Mouse (Mus musculus) liver, embryonic 13.5 days (tissue): ENCODE data around the gene Fgfr2. TPM values are rescaled to one million over a fixed set of nuclear protein-coding genes. Genes with fewer than 3 reads are reported as not detected.

ENCODE experiments used
- ATAC-seq: fragments of 200-750 bp; cut with Nextera tagmentation; 2 replicates; pipeline ENCODE4 v1.8.0; 2017; ENCODE audit warnings: low read depth, mild to moderate bottlenecking, moderate number of reproducible peaks, moderate library complexity
- DNase-seq: peaks from one replicate; pipeline ENCODE4 v3.0.0; 2022
- H3K27ac ChIP-seq: fragments of 300-500 bp; sonication (generic); 2 replicates; pipeline ENCODE4 v1.5.1; 2015; ENCODE audit warnings: moderate library complexity, mild to moderate bottlenecking, inconsistent platforms
- H3K27me3 ChIP-seq: fragments of 300-500 bp; sonication (generic); 2 replicates; pipeline ENCODE4 v1.6.1; 2015; ENCODE audit warnings: mild to moderate bottlenecking, inconsistent platforms
- H3K36me3 ChIP-seq: fragments of 300-500 bp; sonication (generic); 2 replicates; pipeline ENCODE4 v1.6.1; 2015; ENCODE audit warnings: mild to moderate bottlenecking, inconsistent platforms
- H3K4me1 ChIP-seq: fragments of 300-500 bp; sonication (generic); replicated peaks from 2 replicates; pipeline ENCODE4 v1.6.1; 2015; ENCODE audit warnings: inconsistent platforms
- H3K4me2 ChIP-seq: fragments of 300-500 bp; sonication (generic); 2 replicates; pipeline ENCODE4 v1.6.1; 2015; ENCODE audit warnings: inconsistent platforms, mild to moderate bottlenecking, moderate library complexity
- H3K4me3 ChIP-seq: fragments of 300-500 bp; sonication (generic); replicated peaks from 2 replicates; pipeline ENCODE4 v1.5.1; 2015; ENCODE audit warnings: mild to moderate bottlenecking, inconsistent platforms
- H3K9ac ChIP-seq: fragments of 300-500 bp; sonication (generic); 2 replicates; pipeline ENCODE4 v1.6.1; 2015; ENCODE audit warnings: mild to moderate bottlenecking, inconsistent platforms
- H3K9me3 ChIP-seq: fragments of 300-500 bp; sonication (generic); replicated peaks from 2 replicates; pipeline ENCODE4 v1.6.1; 2016; ENCODE audit warnings: inconsistent platforms
- WGBS: fragments of 180-500 bp; shearing (Covaris S2); methylation state at CpG from one replicate; pipeline ENCODE4 v1.1.7; 2015; ENCODE audit not compliant: insufficient replicate concordance; 5-methylcytosine and 5-hydroxymethylcytosine counted together
- polyA plus RNA-seq: library from polyadenylated mRNA; unstranded; fragments of >200 nt; fragmentation: Nextera tagmentation; extraction: Ambion mirVana; gene quantifications from 2 replicates; pipeline ENCODE4 v1.2.1, GENCODE M21; 2015

Fgfr2 gene
- polyA plus RNA-seq, 1 experiment from 2014 or later, result 8.9 TPM

DNA sequence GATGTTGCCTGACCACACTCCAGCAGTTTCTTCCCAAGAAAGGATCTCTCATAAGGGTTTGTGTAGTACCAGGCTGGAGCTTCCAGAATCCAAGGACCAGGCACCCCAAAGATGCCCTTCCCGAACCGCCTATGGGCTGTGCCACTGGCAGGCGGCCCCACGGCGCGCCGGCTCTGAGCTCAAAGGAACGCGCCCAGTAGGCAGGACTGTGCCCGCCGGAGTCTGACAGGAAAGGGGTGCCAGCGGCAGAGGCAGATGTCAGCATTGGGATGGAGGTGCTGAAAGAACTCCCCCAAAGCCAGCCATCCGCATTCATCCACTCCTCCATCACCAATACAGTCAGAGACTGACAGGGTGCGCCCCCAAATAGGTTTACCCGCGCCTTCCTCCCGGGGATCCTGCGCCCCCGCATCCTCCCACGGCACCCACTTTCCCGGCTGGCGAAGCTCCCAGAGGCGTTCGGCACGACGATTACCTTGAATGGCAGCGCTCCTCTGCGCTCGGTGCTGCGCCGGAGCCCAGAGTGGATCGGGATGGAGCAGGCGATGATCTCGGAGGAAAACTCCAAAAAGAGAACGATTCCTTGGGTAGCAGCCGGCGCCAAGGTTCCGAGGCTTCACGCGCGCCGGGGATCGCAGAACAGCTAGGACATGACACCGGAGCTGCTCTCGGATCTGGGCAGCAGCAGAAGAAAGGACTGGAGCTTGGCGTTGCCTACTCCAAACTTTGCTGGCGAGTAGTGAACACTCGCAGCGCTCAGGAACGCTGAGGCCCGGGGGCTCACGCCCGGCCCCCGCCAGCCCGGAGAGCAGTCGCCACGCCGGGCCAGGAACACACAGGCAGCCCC, 2857.6 kb downstream of the Fgfr2 start:
- H3K4me3 ChIP-seq, result peak overlapping the region; percentile 60
- no peak for DNase-seq
- H3K9ac ChIP-seq, result peak overlapping the region; percentile 59
- H3K4me1 ChIP-seq, result no peaks in the 10 kb centered on the region
- H3K36me3 ChIP-seq, result no peaks in the 10 kb centered on the region
- 2% methylated on average over 57 of the region's 58 CpGs for WGBS
- H3K4me2 ChIP-seq, result peak overlapping the region; percentile 53
- H3K27me3 ChIP-seq, result peaks cover 73% of the 10 kb centered on the region
- no peaks in the 10 kb centered on the region for H3K9me3 ChIP-seq
- ATAC-seq, result peak; percentile 10
- H3K27ac ChIP-seq, result no peak overlapping the region; the same call in 1 of the 2 replicates

DNA sequence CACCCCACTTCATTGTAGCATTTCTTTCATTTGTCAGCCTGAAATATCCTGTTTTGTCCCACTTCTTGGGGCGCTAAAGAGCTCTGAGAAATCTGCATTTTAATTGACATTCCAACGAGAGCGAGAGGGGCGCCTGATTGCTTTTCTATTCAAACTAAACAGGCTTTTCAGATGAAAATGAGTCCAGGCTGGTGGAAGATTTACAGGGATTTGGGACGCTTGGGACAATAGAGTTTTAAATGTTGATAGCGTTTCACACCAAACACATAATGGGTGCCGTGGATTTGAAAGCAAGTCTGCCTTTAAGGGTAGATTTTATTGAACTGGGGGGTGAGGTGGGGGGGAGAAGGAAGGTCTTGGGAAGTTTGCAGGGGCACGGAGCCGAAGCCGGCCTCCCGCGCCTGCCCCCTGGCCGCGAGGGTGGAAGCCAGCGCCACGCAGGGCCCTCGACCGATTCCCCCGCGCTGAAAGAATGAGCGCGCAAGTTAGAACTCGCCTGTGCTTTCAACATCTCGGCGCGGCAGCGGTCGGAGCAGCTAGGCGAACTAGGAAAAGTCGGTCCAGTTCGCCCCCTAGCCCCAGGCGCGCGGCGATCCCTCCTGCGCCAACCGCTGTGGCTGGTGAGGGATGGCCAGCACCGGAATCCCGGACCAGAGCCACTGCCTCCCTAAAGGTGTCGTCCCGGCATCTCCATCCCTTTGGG, 2858.4 kb downstream of the Fgfr2 start:
- H3K36me3 ChIP-seq, result no peaks in the 10 kb centered on the region
- H3K9me3 ChIP-seq, result no peaks in the 10 kb centered on the region
- no peak overlapping the region for H3K27ac ChIP-seq
- H3K4me3 ChIP-seq, result peak overlapping the region; percentile 60
- no peaks in the 10 kb centered on the region for H3K4me1 ChIP-seq
- ATAC-seq (no peak), DNase-seq (no peak)
- H3K4me2 ChIP-seq, result peak overlapping the region; percentile 53
- peaks cover 73% of the 10 kb centered on the region for H3K27me3 ChIP-seq
- 2% methylated on average over 41 of the region's 41 CpGs for WGBS
- H3K9ac ChIP-seq, result peak overlapping the region; percentile 59

DNA sequence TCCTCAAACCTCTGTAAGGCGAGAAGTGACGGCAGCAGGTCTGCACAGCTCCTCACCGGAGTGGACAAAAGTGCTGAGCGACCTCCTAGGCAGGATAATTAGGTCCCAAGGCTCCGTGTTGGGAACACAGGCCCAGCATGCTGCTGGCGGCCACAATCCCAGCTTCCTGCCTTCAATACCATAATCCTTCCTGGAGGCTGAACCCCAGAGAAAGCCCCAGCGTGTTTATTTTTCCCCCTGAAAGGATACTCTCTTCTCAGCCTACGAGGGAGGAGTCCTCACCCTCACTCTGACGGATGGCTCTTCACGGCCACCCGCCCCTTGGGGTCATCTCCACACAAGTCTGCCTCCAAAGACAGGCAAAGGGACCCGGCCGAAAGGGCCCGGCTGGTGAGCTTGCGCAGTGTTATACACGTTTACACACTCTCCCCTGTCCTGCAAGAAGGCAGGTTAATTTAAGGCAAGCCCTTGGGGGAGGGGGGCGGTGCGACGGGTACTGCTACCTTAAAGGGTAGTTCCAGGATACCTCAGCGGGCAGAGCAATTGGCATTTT, 2859.3 kb downstream of the Fgfr2 start:
- Histone ChIP-seq H3K4me1 (no peaks in the 10 kb centered on the region), H3K4me2 (peak overlapping the region; percentile 53), H3K4me3 (peak overlapping the region; percentile 60), H3K9me3 (no peaks in the 10 kb centered on the region), H3K36me3 (no peaks in the 10 kb centered on the region), H3K27ac (no peak overlapping the region), H3K27me3 (peaks cover 73% of the 10 kb centered on the region), H3K9ac (peak overlapping the region; percentile 59)
- ATAC-seq (no peak), DNase-seq (no peak)
- WGBS, result 5% methylated on average over 20 of the region's 20 CpGs

DNA sequence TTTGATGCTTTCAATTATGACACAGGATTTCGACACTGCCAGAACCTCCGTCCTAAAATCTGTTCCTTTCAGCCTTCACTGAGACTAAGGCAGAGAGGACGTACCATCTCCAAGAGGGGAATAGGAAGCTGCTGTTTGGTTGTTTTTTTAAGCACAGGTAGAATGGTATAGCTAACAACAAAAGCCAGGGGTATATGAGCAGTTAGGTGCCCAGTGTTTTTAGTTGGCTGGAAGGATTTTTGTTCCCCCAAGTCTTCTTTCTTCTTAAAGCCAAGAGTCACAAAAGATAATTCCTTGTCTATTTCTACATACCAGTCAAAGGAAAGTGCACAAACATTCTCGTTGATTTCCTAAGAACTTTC, 2859.9 kb downstream of the Fgfr2 start:
- no peak overlapping the region for H3K27ac ChIP-seq
- no peaks in the 10 kb centered on the region for H3K4me1 ChIP-seq
- peak overlapping the region; percentile 59; the same call in 1 of the 2 replicates for H3K9ac ChIP-seq
- H3K4me3 ChIP-seq, result peak overlapping the region; percentile 60
- H3K4me2 ChIP-seq, result peak overlapping the region; percentile 53
- WGBS, result 39% methylated on average over 4 of the region's 4 CpGs
- H3K27me3 ChIP-seq, result peaks cover 70% of the 10 kb centered on the region
- ATAC-seq, result no peak
- DNase-seq, result no peak
- H3K9me3 ChIP-seq, result no peaks in the 10 kb centered on the region
- H3K36me3 ChIP-seq, result no peaks in the 10 kb centered on the region

DNA sequence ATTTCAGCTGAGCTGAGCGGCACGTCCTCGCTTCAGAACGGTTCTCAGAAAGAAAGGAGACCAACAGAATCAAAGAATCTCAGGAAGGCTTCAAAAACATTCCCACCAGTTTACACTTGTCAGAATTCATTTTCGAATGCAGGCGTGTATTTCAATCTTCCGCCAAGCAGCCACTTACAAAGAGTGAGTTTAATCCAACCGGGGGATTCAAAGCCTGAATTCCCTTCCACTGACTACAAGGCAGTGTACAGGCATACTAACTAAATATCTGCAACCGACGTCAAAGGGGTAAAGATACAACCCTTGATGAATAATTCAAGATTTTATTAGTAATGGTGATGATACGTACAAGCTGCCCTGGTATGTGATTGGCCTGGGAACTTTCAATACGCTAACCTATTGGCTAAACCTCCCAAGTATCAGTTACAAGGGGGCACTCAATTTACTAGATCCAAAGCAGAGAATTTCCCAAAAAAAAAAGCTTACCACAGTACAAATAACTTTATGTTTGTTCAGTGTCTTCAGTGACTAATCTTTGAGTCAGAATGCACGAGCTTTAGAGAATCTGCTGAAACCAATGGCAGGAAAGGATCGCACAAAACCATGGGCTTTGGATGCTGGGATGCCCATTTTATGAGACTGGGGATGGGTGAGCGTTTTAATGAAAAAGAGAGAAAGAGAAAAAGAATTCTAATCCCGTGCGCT, 2860.5 kb downstream of the Fgfr2 start:
- no peak for ATAC-seq
- Histone ChIP-seq H3K27me3 (peaks cover 67% of the 10 kb centered on the region), H3K27ac (no peak overlapping the region), H3K9me3 (no peaks in the 10 kb centered on the region), H3K4me1 (no peaks in the 10 kb centered on the region), H3K9ac (peak overlapping the region; percentile 36; the same call in 1 of the 2 replicates), H3K36me3 (no peaks in the 10 kb centered on the region), H3K4me2 (peak overlapping the region; percentile 1; the same call in 1 of the 2 replicates), H3K4me3 (peak overlapping the region; percentile 60; the same call in 1 of the 2 replicates)
- 32% methylated on average over 17 of the region's 17 CpGs for WGBS
- no peak for DNase-seq

DNA sequence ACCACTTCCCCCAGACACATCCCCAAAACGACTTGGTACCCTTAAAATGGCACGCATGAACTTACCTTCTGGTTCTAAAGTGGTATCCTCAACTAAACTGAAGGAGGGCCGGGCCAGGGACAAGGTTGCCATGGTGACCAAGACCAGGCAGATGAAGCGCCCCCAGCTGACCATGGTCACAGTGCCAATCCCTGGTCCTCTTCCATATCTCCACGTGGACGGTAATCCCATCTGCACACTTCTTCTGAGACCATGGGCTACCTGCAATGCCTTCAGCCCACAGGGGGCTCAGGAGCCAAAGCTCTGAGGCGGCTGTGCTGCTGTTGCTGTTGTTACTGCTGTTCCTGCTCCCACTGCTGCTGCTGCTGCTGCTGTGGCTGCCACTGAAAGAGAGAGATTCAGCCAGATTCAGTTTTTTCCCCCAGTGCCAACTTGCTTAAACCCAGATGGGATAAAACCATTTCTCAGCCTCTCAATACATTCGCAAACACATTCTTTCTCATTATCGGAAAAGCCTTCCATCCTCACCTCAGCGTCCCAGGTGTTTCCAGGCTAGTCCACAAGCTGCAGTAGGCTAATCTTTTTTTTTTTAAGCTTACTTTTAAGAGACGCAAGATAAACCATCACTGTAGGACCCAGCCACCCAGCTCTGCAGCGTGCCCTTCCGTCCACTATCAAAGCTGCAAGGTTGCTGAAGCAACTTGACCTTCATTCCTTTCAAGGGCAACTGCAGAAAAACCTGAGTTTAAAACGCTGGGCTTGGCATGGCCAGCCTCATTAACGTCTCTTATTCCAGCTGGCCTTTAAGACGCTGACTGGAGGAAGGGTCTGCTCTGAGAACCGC, 2861.2 kb downstream of the Fgfr2 start:
- Histone ChIP-seq H3K4me2 (peak overlapping the region; percentile 1), H3K4me3 (no peak overlapping the region), H3K36me3 (no peaks in the 10 kb centered on the region), H3K4me1 (0 out of 2 replicates have a peak, but pooled peaks cover 3% of the 10 kb centered on the region), H3K9me3 (no peaks in the 10 kb centered on the region), H3K27ac (no peak overlapping the region; the same call in 1 of the 2 replicates), H3K9ac (peak overlapping the region; percentile 36; the same call in 1 of the 2 replicates), H3K27me3 (peaks cover 59% of the 10 kb centered on the region)
- WGBS, result 38% methylated on average over 17 of the region's 17 CpGs
- ATAC-seq (no peak), DNase-seq (no peak)

DNA sequence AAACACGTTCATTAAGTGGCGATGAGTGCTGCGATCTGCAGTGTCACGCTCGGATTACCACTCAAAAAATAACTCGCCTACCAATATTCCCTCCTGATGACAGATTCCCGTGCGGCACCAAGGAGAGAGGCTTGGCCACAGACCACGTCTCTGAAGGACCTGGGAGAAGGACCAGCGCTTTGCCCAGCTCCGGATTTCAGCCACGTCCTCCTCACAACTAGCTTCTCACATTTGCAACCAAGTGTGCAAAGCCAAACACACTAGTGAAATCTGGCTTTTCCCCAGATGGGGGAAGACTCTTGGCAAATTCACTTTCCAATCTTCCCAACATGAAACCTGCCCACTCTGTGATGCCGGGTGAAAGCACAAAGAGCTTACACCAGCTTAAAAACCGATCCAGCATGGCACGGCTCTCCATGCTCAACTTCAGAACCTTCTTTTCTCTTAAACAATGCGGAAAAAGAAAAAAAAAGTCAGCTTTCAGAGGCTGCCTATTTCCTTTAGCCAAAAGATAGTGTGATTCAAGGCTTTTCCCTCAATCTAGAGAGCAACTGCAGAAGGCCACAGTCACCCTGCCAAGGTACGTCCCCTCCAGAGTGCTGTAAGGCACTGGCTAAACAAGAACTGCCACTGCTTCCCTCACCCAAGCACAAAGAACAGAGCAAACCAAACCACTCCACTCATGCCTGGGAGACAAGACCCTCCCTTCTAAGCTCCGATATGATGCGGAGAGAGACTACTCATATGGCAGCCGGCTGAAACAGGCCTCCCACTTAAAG, 2862.1 kb downstream of the Fgfr2 start:
- Histone ChIP-seq H3K27ac (no peak overlapping the region), H3K4me2 (no peak overlapping the region), H3K9me3 (no peaks in the 10 kb centered on the region), H3K4me3 (no peak overlapping the region), H3K4me1 (0 out of 2 replicates have a peak, but pooled peaks cover 4% of the 10 kb centered on the region), H3K9ac (no peak overlapping the region), H3K27me3 (peaks cover 51% of the 10 kb centered on the region), H3K36me3 (no peaks in the 10 kb centered on the region)
- 71% methylated on average over 20 of the region's 20 CpGs for WGBS
- DNase-seq, result no peak
- ATAC-seq, result no peak

DNA sequence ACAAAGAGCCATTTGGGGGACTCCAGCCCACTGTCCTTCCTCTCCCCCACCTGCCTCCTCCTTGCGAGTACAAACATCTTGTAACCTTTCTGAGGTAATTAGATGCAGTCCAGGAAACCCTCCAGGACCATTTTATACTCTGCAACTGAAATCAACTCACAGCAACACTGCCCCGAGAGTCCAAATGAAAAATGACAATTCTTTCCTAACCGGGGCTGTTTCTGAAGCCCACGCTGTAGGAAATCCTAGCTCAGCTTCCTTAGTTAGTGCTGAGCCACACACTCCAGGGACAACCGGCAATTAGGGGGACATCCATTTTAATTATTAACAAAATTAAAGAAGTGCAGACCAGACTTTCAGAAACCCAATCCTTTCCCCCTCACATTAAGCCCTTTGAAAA, 2863.1 kb downstream of the Fgfr2 start:
- no peak overlapping the region for H3K27ac ChIP-seq
- peaks cover 40% of the 10 kb centered on the region for H3K27me3 ChIP-seq
- WGBS, result 26% methylated on average over 5 of the region's 5 CpGs
- H3K4me2 ChIP-seq, result no peak overlapping the region
- H3K9ac ChIP-seq, result no peak overlapping the region
- DNase-seq (no peak), ATAC-seq (no peak)
- 0 out of 2 replicates have a peak, but pooled peaks cover 4% of the 10 kb centered on the region for H3K4me1 ChIP-seq
- H3K4me3 ChIP-seq, result no peak overlapping the region
- no peaks in the 10 kb centered on the region for H3K9me3 ChIP-seq
- no peaks in the 10 kb centered on the region for H3K36me3 ChIP-seq

DNA sequence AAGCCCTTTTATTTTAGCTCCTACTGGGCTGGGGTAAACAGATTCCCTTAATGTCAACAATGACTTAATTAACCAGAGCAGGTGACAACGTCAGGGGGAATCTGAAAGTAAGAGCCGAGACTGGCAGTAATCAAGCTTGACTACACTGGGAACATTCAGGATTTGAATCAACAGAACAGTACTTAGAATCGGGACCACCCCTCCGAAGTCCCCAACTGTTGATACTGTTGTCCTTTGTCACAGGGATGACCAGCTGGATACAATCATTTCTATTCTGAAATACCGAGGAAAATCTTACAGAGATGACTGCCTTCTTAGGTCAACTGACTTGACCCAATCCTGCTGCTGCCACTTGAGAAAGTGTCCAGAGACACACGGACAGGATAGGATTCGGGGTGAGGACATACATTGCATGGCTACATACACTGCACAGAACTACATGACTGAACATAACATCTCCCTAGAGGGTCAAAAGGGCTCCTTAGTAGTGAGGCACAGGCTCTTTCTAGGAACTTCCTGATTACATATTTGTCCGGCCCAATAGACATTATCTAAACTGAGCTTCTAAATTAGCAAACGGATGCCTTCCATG, 2864.3 kb downstream of the Fgfr2 start:
- ATAC-seq (no peak), DNase-seq (no peak)
- Histone ChIP-seq H3K27me3 (peaks cover 28% of the 10 kb centered on the region), H3K9me3 (no peaks in the 10 kb centered on the region), H3K4me2 (no peak overlapping the region), H3K4me3 (no peak overlapping the region), H3K27ac (no peak overlapping the region), H3K4me1 (0 out of 2 replicates have a peak, but pooled peaks cover 6% of the 10 kb centered on the region), H3K36me3 (no peaks in the 10 kb centered on the region), H3K9ac (no peak overlapping the region)
- 31% methylated on average over 9 of the region's 9 CpGs for WGBS
